Mouse (Mus musculus) heart, embryonic 16.5 days (tissue): ENCODE measurements around the gene Ank2. TPM values are rescaled to one million over a fixed set of nuclear protein-coding genes. Genes with fewer than 3 reads are reported as not detected.

Experiments
- ATAC-seq: fragments of 200-750 bp; cut with Nextera tagmentation; replicated peaks from 2 replicates; pipeline ENCODE4 v1.8.0; 2017; ENCODE audit warnings: moderate number of reproducible peaks; ENCODE audit not compliant: insufficient read depth, low FRiP score; ENCODE audit errors: extremely low read depth
- H3K27ac ChIP-seq: fragments of 300-500 bp; sonication (generic); 2 replicates; pipeline ENCODE4 v1.5.1; 2014; ENCODE audit warnings: mild to moderate bottlenecking, low read length, control low read depth, moderate library complexity
- H3K27me3 ChIP-seq: fragments of 300-500 bp; sonication (generic); 2 replicates; pipeline ENCODE4 v1.6.1; 2014; ENCODE audit warnings: low read length, mixed read lengths; ENCODE audit not compliant: control insufficient read depth, insufficient read depth
- H3K36me3 ChIP-seq: fragments of 300-500 bp; sonication (generic); 2 replicates; pipeline ENCODE4 v1.6.1; 2014; ENCODE audit not compliant: control insufficient read depth, insufficient read depth
- H3K4me1 ChIP-seq: fragments of 300-500 bp; sonication (generic); 2 replicates; pipeline ENCODE4 v1.6.1; 2014; ENCODE audit warnings: low read length, mixed read lengths; ENCODE audit not compliant: control insufficient read depth, insufficient read depth
- H3K4me2 ChIP-seq: fragments of 300-500 bp; sonication (generic); 2 replicates; pipeline ENCODE4 v1.6.1; 2014; ENCODE audit warnings: low read depth, mild to moderate bottlenecking, control low read depth, low read length
- H3K4me3 ChIP-seq: fragments of 300-500 bp; sonication (generic); 2 replicates; pipeline ENCODE4 v1.5.1; 2014; ENCODE audit warnings: mild to moderate bottlenecking, control low read depth, low read length
- H3K9ac ChIP-seq: fragments of 300-500 bp; sonication (generic); 2 replicates; pipeline ENCODE4 v1.6.1; 2014; ENCODE audit warnings: low read length, control low read depth
- H3K9me3 ChIP-seq: fragments of 300-500 bp; sonication (generic); replicated peaks from 2 replicates; pipeline ENCODE4 v1.6.1; 2016; ENCODE audit warnings: low read length; ENCODE audit not compliant: control insufficient read depth
- WGBS: fragments of 180-500 bp; shearing (Covaris S2); extraction: QIAGEN DNeasy Blood & Tissue Kit; methylation state at CpG from one replicate; pipeline ENCODE4 v1.1.7; 2014; 5-methylcytosine and 5-hydroxymethylcytosine counted together
- polyA plus RNA-seq: library from polyadenylated mRNA; unstranded; fragments of >200 nt; fragmentation: Nextera tagmentation; extraction: Ambion mirVana; gene quantifications from 2 replicates; pipeline ENCODE4 v1.2.1, GENCODE M21; 2015

Gene Ank2
- polyA plus RNA-seq, 1 experiment from 2014 or later, result 38.9 TPM

DNA sequence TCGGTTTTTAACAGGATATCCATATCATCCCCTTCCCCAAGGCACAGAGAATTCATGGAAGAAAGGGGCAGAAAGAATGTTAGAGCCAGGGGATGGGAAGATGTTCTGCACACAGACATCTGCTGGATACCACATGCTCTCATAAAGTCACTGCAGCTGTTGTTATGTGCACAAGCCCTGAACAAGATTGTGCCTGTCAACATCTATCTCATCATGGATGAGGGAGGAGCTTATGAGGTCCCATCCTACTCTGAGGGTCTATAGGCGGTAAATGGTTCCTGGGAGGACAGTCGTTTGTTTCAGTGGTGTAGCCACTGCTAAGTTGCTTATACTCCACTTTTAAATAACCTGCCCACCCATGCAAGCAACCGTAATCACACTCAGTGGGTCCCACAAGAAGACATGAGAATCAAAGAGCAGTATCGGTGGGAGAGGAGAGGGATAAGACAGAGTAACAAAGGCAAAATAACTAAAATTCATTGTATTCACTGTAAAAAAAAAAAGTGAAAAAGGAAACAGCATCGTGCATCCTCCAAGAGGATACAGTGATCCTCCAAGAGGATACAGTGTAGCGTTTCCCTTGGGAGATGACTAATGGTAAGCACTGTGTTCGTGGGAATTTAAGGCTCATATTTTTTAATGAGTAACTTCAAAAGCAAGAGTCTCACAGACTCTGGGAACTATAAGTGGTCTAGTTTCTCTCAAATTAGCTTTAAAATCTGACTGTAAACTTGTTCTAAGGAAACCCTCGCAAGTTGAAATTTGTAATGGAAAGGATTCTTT lies 136.3 kb downstream of the Ank2 start:
- no peak for ATAC-seq
- Histone ChIP-seq H3K27me3 (no peaks in the 10 kb centered on the region), H3K4me1 (no peaks in the 10 kb centered on the region), H3K9ac (no peak overlapping the region), H3K9me3 (no peaks in the 10 kb centered on the region), H3K4me2 (no peak overlapping the region), H3K4me3 (no peak overlapping the region), H3K27ac (no peak overlapping the region), H3K36me3 (no peaks in the 10 kb centered on the region)
- 74% methylated on average over 9 of the region's 9 CpGs for WGBS

DNA sequence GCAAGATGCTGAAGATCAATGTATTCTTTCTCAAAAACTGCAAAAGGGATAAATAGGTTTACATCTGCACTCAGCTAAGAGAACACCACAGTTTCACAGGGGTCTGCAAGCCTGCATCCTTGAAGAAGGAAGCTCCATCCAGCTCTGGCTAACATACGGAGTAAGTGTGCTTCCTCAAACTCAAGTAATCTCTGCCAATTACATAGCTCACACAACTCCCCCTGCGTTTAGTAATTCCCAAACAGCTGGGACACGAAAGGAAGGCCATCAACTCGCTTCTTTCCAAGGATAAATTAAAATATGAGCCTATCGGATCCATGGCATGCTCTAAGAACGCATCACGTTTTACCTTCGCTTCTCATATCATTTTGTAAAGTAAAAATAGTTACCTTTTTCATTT lies 137.3 kb downstream of the Ank2 start:
- no peak overlapping the region for H3K4me2 ChIP-seq
- no peaks in the 10 kb centered on the region for H3K27me3 ChIP-seq
- H3K27ac ChIP-seq, result no peak overlapping the region
- H3K9ac ChIP-seq, result no peak overlapping the region
- WGBS, result 81% methylated on average over 8 of the region's 8 CpGs
- H3K4me1 ChIP-seq, result no peaks in the 10 kb centered on the region
- H3K36me3 ChIP-seq, result no peaks in the 10 kb centered on the region
- ATAC-seq, result no peak
- no peak overlapping the region for H3K4me3 ChIP-seq
- no peaks in the 10 kb centered on the region for H3K9me3 ChIP-seq

DNA sequence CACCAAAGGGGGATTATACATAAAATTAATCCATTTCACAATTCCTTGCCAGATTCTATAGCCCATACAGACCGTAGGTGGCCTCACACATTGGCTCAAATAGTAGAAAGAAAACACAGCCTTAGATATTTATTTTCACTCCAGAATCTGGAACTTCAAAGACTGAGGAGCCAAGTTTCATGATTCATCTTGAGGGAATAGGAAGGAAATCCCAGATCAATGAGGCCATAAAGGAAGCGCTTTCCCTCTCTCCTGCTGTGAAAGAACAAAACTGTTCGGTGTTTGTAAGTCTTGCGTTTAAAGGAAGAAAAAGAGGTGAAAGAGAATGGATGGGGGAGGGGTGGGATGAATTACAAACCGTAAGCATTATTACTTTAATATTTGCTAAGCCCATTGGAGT lies 137.8 kb downstream of the Ank2 start:
- no peaks in the 10 kb centered on the region for H3K9me3 ChIP-seq
- no peak overlapping the region for H3K9ac ChIP-seq
- no peak overlapping the region for H3K4me2 ChIP-seq
- H3K4me1 ChIP-seq, result no peaks in the 10 kb centered on the region
- WGBS, result 80% methylated on average over 5 of the region's 5 CpGs
- H3K4me3 ChIP-seq, result no peak overlapping the region
- H3K27ac ChIP-seq, result no peak overlapping the region
- no peaks in the 10 kb centered on the region for H3K36me3 ChIP-seq
- ATAC-seq, result no peak
- no peaks in the 10 kb centered on the region for H3K27me3 ChIP-seq

GRCm38 (mm10) chr3:127355252-127355651 lies 143.9 kb downstream of the Ank2 start:
- no peak overlapping the region for H3K4me3 ChIP-seq
- H3K27ac ChIP-seq, result no peak overlapping the region
- no peaks in the 10 kb centered on the region for H3K4me1 ChIP-seq
- H3K36me3 ChIP-seq, result no peaks in the 10 kb centered on the region
- H3K9me3 ChIP-seq, result no peaks in the 10 kb centered on the region
- WGBS, result 37% methylated on average over 5 of the region's 5 CpGs
- H3K4me2 ChIP-seq, result no peak overlapping the region
- H3K27me3 ChIP-seq, result no peaks in the 10 kb centered on the region
- no peak overlapping the region for H3K9ac ChIP-seq
- ATAC-seq, result no peak

GRCm38 (mm10) chr3:127350602-127351362 lies 148.4 kb downstream of the Ank2 start:
- no peaks in the 10 kb centered on the region for H3K4me1 ChIP-seq
- no peak overlapping the region for H3K4me3 ChIP-seq
- H3K9me3 ChIP-seq, result peaks cover 7% of the 10 kb centered on the region
- 85% methylated on average over 9 of the region's 9 CpGs for WGBS
- no peaks in the 10 kb centered on the region for H3K36me3 ChIP-seq
- no peaks in the 10 kb centered on the region for H3K27me3 ChIP-seq
- H3K27ac ChIP-seq, result no peak overlapping the region
- no peak overlapping the region for H3K4me2 ChIP-seq
- no peak for ATAC-seq
- no peak overlapping the region for H3K9ac ChIP-seq

DNA sequence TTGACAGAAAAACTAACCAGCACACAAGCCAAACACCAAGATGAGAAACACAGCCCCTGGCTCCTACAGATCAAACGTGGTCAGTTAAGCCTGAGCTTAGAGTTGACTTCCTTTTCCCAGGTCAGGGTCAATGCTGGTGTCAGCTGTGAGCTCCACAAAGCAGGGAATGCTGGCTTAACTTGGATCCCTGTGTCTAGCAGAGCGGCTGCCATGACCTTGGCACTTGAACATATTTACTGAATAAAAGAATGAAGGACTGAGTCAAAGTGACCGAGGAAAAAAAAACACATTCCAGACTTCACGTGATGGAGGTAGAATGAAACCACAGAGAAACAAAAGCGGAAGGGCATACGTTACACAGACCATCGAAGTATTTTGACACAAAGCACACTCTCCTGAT lies 150.2 kb downstream of the Ank2 start:
- Histone ChIP-seq H3K9me3 (peaks cover 7% of the 10 kb centered on the region), H3K4me3 (no peak overlapping the region), H3K27ac (no peak overlapping the region), H3K36me3 (no peaks in the 10 kb centered on the region), H3K27me3 (no peaks in the 10 kb centered on the region), H3K9ac (no peak overlapping the region), H3K4me1 (no peaks in the 10 kb centered on the region), H3K4me2 (no peak overlapping the region)
- ATAC-seq, result no peak
- WGBS, result 66% methylated on average over 7 of the region's 7 CpGs

DNA sequence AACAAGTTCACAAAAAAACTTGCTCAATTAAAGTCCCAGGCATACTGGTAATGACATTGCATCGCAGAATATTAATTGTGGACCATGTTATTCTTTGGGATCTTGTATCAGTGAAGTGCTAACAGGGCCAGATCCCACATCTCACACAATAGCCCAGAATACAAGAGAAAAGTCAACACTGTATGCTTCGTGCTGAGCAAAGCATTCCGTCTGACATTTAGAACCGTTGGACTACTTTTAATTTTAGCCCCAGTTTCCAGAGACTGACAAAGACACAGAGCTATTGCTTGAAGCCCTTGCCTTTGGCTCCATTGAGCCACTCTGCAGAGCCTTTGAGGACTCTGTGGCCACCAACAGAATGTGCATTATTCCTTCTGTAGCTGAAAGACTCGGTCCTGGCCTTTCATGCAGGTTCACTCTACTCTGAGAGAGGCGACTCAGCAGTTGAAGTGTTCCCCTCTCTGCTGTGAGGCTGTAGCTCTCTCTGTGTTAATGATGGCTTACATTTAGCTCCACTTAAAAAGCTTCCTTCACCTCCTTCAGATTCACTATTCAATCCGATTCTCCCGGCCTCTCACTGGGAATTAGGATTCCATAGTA lies 153.2 kb downstream of the Ank2 start:
- ATAC-seq, result no peak
- Histone ChIP-seq H3K36me3 (no peaks in the 10 kb centered on the region), H3K27me3 (no peaks in the 10 kb centered on the region), H3K4me2 (no peak overlapping the region), H3K4me1 (no peaks in the 10 kb centered on the region), H3K4me3 (no peak overlapping the region), H3K9me3 (peaks cover 7% of the 10 kb centered on the region), H3K9ac (no peak overlapping the region), H3K27ac (no peak overlapping the region)
- 75% methylated on average over 8 of the region's 8 CpGs for WGBS

DNA sequence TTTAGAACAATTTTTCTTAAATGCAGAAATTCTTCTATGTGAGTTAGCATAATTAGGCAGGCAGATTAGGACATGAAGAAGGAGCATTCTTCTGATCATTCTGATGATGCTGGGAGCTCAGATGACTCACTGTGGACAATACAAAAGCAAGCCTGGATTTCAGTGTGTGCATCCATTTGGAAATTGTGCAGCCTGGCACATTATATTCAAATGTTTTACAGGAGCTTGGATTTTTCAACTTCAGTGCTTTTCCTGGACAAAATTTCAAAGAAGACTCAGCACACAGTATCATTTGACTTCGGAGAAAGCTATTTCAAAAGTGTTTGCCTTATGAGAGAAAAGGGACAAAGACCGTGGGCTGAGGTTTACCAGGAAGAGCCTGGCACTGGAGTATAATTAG lies 157.8 kb downstream of the Ank2 start:
- H3K9ac ChIP-seq, result no peak overlapping the region
- H3K4me3 ChIP-seq, result no peak overlapping the region
- H3K27ac ChIP-seq, result no peak overlapping the region
- H3K9me3 ChIP-seq, result no peaks in the 10 kb centered on the region
- 87% methylated on average over 2 of the region's 2 CpGs for WGBS
- no peaks in the 10 kb centered on the region for H3K36me3 ChIP-seq
- no peaks in the 10 kb centered on the region for H3K27me3 ChIP-seq
- no peaks in the 10 kb centered on the region for H3K4me1 ChIP-seq
- no peak overlapping the region for H3K4me2 ChIP-seq
- ATAC-seq, result no peak

DNA sequence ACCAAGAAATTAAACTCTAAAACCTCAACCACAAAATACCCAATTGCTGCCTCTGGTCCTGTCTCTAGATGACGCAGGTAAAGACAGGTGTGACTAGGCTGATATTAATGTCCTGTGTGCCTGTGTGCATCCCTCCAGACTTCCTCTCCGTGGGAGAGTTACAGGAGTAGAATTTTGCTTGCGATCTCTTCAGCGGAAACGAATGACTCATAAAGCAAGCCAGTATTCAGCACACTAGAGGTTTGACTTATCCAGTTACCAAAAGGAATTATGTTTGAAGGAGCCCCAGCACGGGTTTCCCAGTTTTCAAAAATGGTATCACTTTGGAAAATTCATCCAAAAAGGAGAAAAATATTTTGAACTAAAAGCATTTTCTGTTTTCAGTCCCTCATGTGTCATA lies 164.3 kb downstream of the Ank2 start:
- Histone ChIP-seq H3K4me3 (no peak overlapping the region), H3K27me3 (no peaks in the 10 kb centered on the region), H3K9me3 (0 out of 2 replicates have a peak, but pooled peaks cover 3% of the 10 kb centered on the region), H3K36me3 (no peaks in the 10 kb centered on the region), H3K4me1 (no peaks in the 10 kb centered on the region), H3K4me2 (no peak overlapping the region), H3K27ac (no peak overlapping the region), H3K9ac (no peak overlapping the region)
- ATAC-seq, result no peak
- 83% methylated on average over 6 of the region's 6 CpGs for WGBS
